Mouse (Mus musculus): ENCODE measurements at regions not wholly inside any gene's neighbourhood (a gene's known extent, or its start where the extent isn't known, plus 50 kb on each side); places are given as distances from the start of the nearest gene placed in this dataset.
"Not testable (repeated sequence)": the region's sequence is repeated elsewhere in the genome, so short reads cannot be mapped to it uniquely, and the experiment has no call there.

- DNase-seq (ENCODE audit: low spot score in 2 of 2) = not testable (repeated sequence)
These were observed 69.0 kb upstream of the Cpsf6 start for GRCm38 (mm10) chr10:117448783-117449182.

- DNase-seq (ENCODE audit: low spot score in 2 of 2) = no peak
These were observed 67.8 kb upstream of the Cpsf6 start for GRCm38 (mm10) chr10:117447626-117448025.

GRCm38 (mm10) chr10:117447206-117447605 lies 67.4 kb upstream of the Cpsf6 start:
- DNase-seq (ENCODE audit: low spot score in 2 of 2) = no peak

GRCm38 (mm10) chr10:117446776-117447175 lies 67.0 kb upstream of the Cpsf6 start:
- no peak for DNase-seq (ENCODE audit: low spot score in 2 of 2)

GRCm38 (mm10) chr10:117445801-117446490 lies 66.1 kb upstream of the Cpsf6 start:
- DNase-seq (ENCODE audit: low spot score in 2 of 2) = no peak

GRCm38 (mm10) chr10:117445181-117445790 lies 65.5 kb upstream of the Cpsf6 start:
- DNase-seq (ENCODE audit: low spot score in 2 of 2) = no peak

GRCm38 (mm10) chr10:117444761-117445160 lies 64.9 kb upstream of the Cpsf6 start:
- DNase-seq (ENCODE audit: low spot score in 2 of 2) = no peak

- DNase-seq (ENCODE audit: low spot score in 2 of 2) = no peak
These were observed 63.9 kb upstream of the Cpsf6 start for GRCm38 (mm10) chr10:117443426-117444350.

- no peak for DNase-seq (ENCODE audit: low spot score in 2 of 2)
These were observed 62.4 kb upstream of the Cpsf6 start for GRCm38 (mm10) chr10:117441979-117442803.

- no peak for DNase-seq (ENCODE audit: low spot score in 2 of 2)
These were observed 61.5 kb upstream of the Cpsf6 start for GRCm38 (mm10) chr10:117441121-117441978.

- DNase-seq (ENCODE audit: low spot score in 2 of 2) = no peak
These were observed 60.6 kb upstream of the Cpsf6 start for GRCm38 (mm10) chr10:117440225-117440976.

GRCm38 (mm10) chr10:117439206-117440110 lies 59.6 kb upstream of the Cpsf6 start:
- no peak for DNase-seq (ENCODE audit: low spot score in 2 of 2)

- DNase-seq (ENCODE audit: low spot score in 2 of 2) = no peak
These were observed 58.9 kb upstream of the Cpsf6 start for GRCm38 (mm10) chr10:117438614-117439193.

- DNase-seq (ENCODE audit: low spot score in 2 of 2) = no peak
These were observed 58.2 kb upstream of the Cpsf6 start for GRCm38 (mm10) chr10:117437970-117438369.

GRCm38 (mm10) chr10:117436875-117437715 lies 57.3 kb upstream of the Cpsf6 start:
- DNase-seq (ENCODE audit: low spot score in 2 of 2) = peak; percentile 29 to 72

- DNase-seq (ENCODE audit: low spot score in 2 of 2) = no peak
These were observed 56.6 kb upstream of the Cpsf6 start for GRCm38 (mm10) chr10:117436308-117436874.

GRCm38 (mm10) chr10:117435734-117436121 lies 55.9 kb upstream of the Cpsf6 start:
- DNase-seq (ENCODE audit: low spot score in 2 of 2) = peak in 1 of 2 experiments; percentile 22
